Mouse (Mus musculus) kidney, postnatal 10 days (tissue): ENCODE data around the gene Lgr5.

Experiments used
- DNase-seq: peaks from one replicate; pipeline ENCODE4 v3.0.0; 2021; ENCODE audit warnings: mixed read lengths

Lgr5 gene

GRCm38 (mm10) chr10:115406393-115406792 is 181.2 kb downstream of the Lgr5 start:
- peak; percentile 77 for DNase-seq
